Mouse (Mus musculus) hindbrain, embryonic 10.5 days (tissue): ENCODE data around the gene Wwox. TPM values are rescaled to one million over a fixed set of nuclear protein-coding genes. Genes with fewer than 3 reads are reported as not detected.

Experiments
- DNase-seq: peaks from one replicate; pipeline ENCODE4 v3.0.0-alpha.2; 2017; ENCODE audit warnings: low spot score
- H3K27ac ChIP-seq: fragments of 300-500 bp; sonication (generic); 2 replicates; pipeline ENCODE4 v1.5.1; 2016; ENCODE audit warnings: mild to moderate bottlenecking, moderate library complexity
- H3K27me3 ChIP-seq: fragments of 300-500 bp; sonication (generic); 2 replicates; pipeline ENCODE4 v1.6.1; 2016; ENCODE audit warnings: mild to moderate bottlenecking; ENCODE audit not compliant: poor library complexity, insufficient read depth, severe bottlenecking
- H3K36me3 ChIP-seq: fragments of 300-500 bp; sonication (generic); 2 replicates; pipeline ENCODE4 v1.6.1; 2016; ENCODE audit warnings: mild to moderate bottlenecking, moderate library complexity
- H3K4me1 ChIP-seq: fragments of 300-500 bp; sonication (generic); replicated peaks from 2 replicates; pipeline ENCODE4 v1.6.1; 2016; ENCODE audit warnings: mild to moderate bottlenecking
- H3K4me3 ChIP-seq: fragments of 300-500 bp; sonication (generic); 2 replicates; pipeline ENCODE4 v1.5.1; 2016; ENCODE audit warnings: mild to moderate bottlenecking, moderate library complexity
- H3K9me3 ChIP-seq: fragments of 300-500 bp; sonication (generic); 2 replicates; pipeline ENCODE4 v1.6.1; 2016; ENCODE audit warnings: mild to moderate bottlenecking, moderate library complexity
- WGBS: fragments of 180-500 bp; shearing (Covaris S2); methylation state at CpG from one replicate; pipeline ENCODE4 v1.1.7; 2016; 5-methylcytosine and 5-hydroxymethylcytosine counted together
- polyA plus RNA-seq: library from polyadenylated mRNA; unstranded; fragments of >200 nt; fragmentation: Nextera tagmentation; extraction: Ambion mirVana; gene quantifications from 2 replicates; pipeline ENCODE4 v1.2.1, GENCODE M21; 2016

Gene Wwox
- polyA plus RNA-seq, 1 experiment from 2014 or later = 12.5 TPM

DNA sequence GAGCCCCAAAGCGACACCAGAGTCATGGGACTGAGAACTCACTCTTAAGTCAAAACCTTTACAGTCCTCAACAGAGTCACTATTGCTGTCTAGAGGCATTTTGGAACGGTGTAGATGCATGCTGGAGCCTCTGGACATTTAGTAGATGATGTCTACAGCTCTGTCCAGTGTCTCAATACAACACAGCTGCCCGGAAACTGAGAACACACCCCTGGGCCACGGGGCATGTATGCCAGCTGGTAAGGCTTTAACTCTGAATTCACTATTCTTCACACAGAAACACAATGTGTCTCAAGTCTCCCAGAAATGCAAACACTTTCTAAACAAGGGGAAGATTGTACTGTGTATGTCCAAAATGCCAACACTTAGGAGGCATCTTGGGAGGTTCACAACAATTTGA lies 584.6 kb downstream of the Wwox start:
- Histone ChIP-seq H3K27ac (no peak overlapping the region), H3K4me1 (peaks cover 10% of the 10 kb centered on the region), H3K27me3 (0 out of 2 replicates have a peak, but pooled peaks cover 3% of the 10 kb centered on the region), H3K9me3 (no peaks in the 10 kb centered on the region), H3K36me3 (no peaks in the 10 kb centered on the region), H3K4me3 (no peak overlapping the region)
- WGBS = 82% methylated on average over 4 of the region's 4 CpGs
- DNase-seq = no peak

DNA sequence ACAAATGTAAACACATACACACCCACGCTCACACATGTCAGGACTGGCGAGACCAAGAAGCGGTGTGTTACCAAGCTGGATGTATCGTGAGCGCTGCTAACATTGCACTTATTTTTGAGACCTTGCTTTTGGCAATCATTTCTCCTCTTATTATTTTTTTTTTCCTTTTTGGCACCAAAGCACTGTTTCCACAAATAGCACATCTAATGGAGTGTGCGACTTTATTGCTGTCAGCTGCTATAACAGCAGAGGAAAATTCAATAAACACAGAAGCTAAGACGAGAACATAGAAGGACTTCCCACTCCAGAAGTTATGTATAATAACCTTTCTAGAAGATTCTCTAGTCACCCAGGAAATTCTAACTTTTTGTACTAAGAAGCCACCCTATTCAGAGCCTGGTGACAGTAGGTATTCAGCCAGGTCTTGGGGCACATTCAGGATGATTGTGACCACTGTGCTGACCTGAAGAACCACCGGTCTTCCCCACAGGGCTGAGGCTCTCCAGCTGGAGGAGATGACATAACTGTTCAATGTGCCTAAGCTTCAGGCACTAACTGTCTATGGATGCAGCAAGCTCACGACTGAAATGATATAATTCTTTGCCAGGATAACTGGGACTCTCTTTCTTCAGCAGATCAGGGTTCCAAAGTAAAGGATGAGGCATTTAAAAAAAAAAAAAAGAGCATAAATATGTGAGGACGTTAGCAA lies 586.1 kb downstream of the Wwox start:
- WGBS = 85% methylated on average over 10 of the region's 10 CpGs
- Histone ChIP-seq H3K27me3 (no peaks in the 10 kb centered on the region), H3K9me3 (no peaks in the 10 kb centered on the region), H3K4me1 (no peaks in the 10 kb centered on the region; the same call in 1 of the 2 replicates), H3K36me3 (no peaks in the 10 kb centered on the region), H3K4me3 (no peak overlapping the region), H3K27ac (no peak overlapping the region)
- DNase-seq = no peak

DNA sequence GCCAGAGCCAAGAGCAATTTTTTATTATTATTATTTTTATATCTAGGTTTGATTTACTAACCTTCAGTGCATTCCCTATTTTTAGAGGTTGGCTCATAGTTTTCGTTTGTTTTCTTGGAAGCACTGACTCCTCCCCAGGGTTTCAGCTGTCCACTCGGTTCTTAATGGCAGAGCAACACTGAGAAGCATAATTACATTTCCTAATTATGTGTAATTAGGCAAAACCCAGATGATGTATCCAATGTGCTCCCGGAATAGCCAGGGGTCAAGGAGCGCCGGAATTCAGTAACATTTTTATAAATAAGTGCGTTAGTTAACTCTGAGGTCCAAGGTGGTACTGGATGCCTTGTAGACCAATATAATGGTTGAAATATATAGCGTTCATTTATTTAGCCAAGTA lies 586.7 kb downstream of the Wwox start:
- H3K27me3 ChIP-seq = no peaks in the 10 kb centered on the region
- H3K4me3 ChIP-seq = no peak overlapping the region

DNA sequence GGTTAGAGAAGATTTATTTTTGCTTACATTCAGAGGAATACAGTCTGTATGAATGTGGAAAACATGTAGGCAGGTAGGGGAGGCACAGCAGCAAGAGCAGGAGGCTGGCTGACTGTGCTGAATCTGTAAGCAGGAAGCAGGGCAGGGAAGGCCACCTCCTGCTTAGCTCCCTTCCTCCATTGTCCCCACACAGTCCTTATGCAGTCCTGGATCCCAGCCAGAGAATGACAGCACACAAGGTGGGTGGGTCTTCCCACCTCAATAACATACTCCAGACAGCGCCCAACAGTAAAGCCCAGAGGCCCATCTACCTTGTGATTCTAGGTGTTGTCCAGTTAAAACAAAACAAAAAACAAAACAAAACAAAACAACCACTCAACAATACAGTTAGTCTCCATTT lies 593.7 kb downstream of the Wwox start:
- Histone ChIP-seq H3K4me3 (no peak overlapping the region), H3K9me3 (no peaks in the 10 kb centered on the region), H3K27ac (no peak overlapping the region), H3K4me1 (no peaks in the 10 kb centered on the region), H3K36me3 (no peaks in the 10 kb centered on the region), H3K27me3 (no peaks in the 10 kb centered on the region)
- 78% methylated on average over 1 of the region's 1 CpGs for WGBS
- no peak for DNase-seq

More for the DNA sequence above, 586.7 kb downstream of the Wwox start:
- WGBS = 88% methylated on average over 7 of the region's 7 CpGs
- Histone ChIP-seq H3K9me3 (no peaks in the 10 kb centered on the region), H3K4me1 (no peaks in the 10 kb centered on the region; the same call in 1 of the 2 replicates), H3K36me3 (no peaks in the 10 kb centered on the region), H3K27ac (no peak overlapping the region)
- no peak for DNase-seq

DNA sequence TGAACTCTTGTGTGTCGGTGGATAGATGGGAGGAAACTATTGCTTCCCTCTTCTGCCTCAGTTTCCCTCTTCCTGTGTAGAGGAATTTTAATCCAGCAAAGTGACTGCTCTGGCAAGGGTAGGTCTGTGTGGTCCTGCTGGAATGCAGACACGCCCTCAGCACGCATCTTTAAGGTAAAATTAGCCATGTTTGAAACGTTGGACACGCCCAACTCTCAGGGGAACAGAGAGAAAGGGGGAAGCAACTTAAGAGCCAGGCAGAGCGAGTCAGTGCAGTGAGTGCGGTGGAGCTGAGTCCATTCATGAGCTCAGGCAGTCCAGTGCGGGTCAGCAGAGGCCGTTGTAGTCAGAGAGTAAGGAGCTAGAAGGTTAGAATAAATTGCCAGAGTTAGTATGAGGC lies 596.6 kb downstream of the Wwox start:
- Histone ChIP-seq H3K4me1 (peaks cover 3% of the 10 kb centered on the region; the same call in 1 of the 2 replicates), H3K27ac (no peak overlapping the region), H3K36me3 (no peaks in the 10 kb centered on the region), H3K4me3 (no peak overlapping the region), H3K9me3 (no peaks in the 10 kb centered on the region), H3K27me3 (no peaks in the 10 kb centered on the region)
- DNase-seq = no peak
- WGBS = 86% methylated on average over 9 of the region's 9 CpGs

DNA sequence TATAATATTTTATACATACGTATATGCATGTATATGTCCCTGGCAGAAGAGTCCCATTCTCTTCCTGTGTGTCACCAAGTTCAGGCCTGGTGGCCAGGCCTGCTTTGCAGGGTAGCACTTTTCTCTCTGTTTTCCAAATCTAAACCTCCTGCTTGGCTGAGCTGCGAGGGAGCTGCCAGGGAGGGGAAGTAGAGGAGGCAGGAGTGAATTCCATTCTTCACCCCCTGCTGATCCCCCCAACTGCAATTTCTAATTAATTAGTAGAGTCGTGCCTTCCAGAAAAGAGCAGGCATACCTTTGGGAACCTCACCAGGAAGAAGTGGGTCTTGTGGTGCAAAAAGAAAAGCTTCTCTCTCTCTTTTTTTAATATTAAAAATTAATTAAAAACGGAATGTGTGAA lies 599.0 kb downstream of the Wwox start:
- Histone ChIP-seq H3K9me3 (no peaks in the 10 kb centered on the region), H3K27ac (no peak overlapping the region), H3K36me3 (no peaks in the 10 kb centered on the region), H3K4me1 (peaks cover 3% of the 10 kb centered on the region; the same call in 1 of the 2 replicates), H3K4me3 (no peak overlapping the region), H3K27me3 (no peaks in the 10 kb centered on the region)
- DNase-seq = no peak
- 15% methylated on average over 4 of the region's 4 CpGs for WGBS

DNA sequence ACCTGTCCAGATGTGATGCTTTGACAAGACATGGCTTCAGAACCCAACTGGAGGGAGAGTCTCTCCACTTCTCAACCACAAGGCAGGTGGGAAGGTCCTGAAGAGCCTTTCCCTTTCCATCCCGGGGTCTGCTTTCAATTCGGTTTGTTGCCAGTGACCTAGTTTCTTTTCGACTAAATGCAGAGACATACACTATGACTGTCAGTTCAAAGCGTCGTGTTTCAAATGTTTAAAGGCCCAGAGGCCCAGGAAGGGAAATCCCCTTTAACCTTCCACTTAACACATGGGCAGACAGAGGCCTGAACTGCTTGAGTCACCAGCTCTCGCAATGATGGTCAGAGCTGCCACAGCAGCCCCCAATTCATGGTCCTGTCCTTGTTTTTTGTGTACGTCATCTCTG lies 606.3 kb downstream of the Wwox start:
- H3K9me3 ChIP-seq = no peaks in the 10 kb centered on the region
- no peak overlapping the region for H3K4me3 ChIP-seq
- no peak for DNase-seq
- H3K27ac ChIP-seq = no peak overlapping the region
- H3K4me1 ChIP-seq = peaks cover 4% of the 10 kb centered on the region
- 70% methylated on average over 7 of the region's 7 CpGs for WGBS
- H3K36me3 ChIP-seq = no peaks in the 10 kb centered on the region
- H3K27me3 ChIP-seq = no peaks in the 10 kb centered on the region

DNA sequence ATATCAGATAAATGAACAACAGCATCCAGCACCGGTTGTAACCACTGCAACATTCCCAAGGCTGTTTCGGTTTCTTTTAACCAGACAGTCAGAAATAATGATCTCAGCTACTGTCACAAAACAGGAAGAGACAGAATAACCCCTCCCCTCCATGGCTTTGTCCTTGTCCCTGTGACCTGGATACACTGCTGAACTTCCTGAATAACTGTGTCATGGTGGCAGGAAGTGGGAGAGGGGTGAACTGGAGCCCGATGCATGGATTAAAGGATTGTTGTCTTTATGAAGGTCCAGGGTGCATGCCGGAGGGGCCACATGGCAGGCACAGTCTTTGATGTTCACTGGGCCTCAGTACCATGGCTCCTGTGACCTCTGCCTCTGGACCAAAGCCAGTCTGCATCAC lies 607.0 kb downstream of the Wwox start:
- no peak overlapping the region for H3K27ac ChIP-seq
- H3K27me3 ChIP-seq = no peaks in the 10 kb centered on the region
- peak; percentile 12 for DNase-seq
- 71% methylated on average over 4 of the region's 4 CpGs for WGBS
- H3K36me3 ChIP-seq = no peaks in the 10 kb centered on the region
- peaks cover 4% of the 10 kb centered on the region for H3K4me1 ChIP-seq
- no peak overlapping the region for H3K4me3 ChIP-seq
- no peaks in the 10 kb centered on the region for H3K9me3 ChIP-seq

DNA sequence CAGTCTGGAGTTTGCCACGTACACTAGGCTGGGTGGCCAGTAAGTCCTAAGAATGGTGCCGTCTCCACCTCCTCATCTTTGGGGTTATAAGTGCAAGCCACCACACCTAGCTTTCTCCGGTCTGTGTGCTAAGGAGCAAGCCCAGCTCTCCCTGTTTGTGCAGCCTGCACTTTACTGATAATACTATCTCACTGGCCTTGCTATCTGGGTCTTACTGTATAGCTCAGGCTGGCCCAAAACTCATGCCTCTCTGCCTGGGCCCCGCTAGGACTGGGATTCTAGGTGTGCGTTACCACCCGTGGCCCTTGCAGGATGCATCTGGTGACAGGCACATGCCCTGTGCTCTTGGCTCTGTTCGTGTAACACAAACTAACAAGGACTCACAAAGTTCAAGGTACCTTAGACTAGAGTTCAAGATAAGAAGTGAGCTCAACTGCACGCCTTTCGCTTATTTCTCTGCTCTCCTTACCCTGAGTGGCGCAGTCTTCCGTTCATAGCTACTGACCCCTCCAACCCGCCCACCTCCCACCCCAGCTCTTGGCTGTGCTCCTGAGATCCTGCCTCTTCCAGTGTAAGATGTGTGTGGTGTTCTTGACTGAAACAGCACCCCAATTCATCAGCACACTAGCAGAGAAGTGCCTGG lies 618.9 kb downstream of the Wwox start:
- WGBS = 90% methylated on average over 12 of the region's 12 CpGs
- H3K9me3 ChIP-seq = no peaks in the 10 kb centered on the region
- no peak overlapping the region for H3K4me3 ChIP-seq
- no peaks in the 10 kb centered on the region for H3K27me3 ChIP-seq
- no peak for DNase-seq
- H3K4me1 ChIP-seq = no peaks in the 10 kb centered on the region
- H3K36me3 ChIP-seq = no peaks in the 10 kb centered on the region
- H3K27ac ChIP-seq = no peak overlapping the region

DNA sequence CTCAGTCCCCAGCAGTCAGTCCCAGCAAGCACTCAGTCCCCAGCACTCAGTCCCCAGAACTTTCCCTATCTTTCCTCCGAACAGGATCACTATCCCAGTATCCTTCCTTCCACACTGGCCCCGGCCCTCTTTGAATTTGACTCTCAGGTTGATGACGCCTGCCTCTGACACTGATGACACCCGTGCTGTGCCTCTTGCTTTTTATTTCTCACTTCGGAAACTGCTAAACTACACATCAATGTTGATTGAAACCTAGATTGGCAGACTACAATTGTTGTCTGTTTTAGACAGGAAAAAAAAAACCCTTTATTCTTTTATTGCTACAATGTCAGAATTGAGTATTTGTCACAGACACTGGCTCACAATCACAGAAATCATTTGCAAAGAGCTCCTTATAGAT lies 624.2 kb downstream of the Wwox start:
- Histone ChIP-seq H3K4me1 (peaks cover 14% of the 10 kb centered on the region), H3K27ac (no peak overlapping the region), H3K4me3 (no peak overlapping the region), H3K36me3 (no peaks in the 10 kb centered on the region), H3K27me3 (peaks cover 11% of the 10 kb centered on the region; the same call in 1 of the 2 replicates), H3K9me3 (no peaks in the 10 kb centered on the region)
- WGBS = 89% methylated on average over 5 of the region's 5 CpGs
- DNase-seq = no peak

DNA sequence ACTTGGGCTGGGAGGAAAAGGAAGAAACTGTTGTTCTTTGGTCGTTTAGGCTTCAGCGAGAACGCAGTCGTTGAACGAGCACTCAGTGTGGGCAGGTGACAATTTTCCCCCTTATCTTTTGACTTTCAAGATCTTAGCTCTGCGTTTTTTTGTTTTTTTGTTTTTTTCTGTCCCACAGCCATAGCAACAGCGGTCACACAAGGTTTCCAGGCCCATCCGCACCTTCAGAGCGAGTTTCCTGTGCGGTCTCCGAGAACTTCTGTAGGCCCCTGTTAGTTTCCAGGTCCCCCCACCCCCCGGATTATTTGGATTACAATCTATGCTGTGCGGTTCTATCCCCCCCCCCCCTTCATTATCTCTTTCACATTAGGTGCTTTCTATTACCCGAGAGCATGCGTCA lies 625.2 kb downstream of the Wwox start:
- H3K4me3 ChIP-seq = no peak overlapping the region
- H3K4me1 ChIP-seq = peaks cover 14% of the 10 kb centered on the region
- no peak for DNase-seq
- H3K27ac ChIP-seq = no peak overlapping the region
- peaks cover 11% of the 10 kb centered on the region; the same call in 1 of the 2 replicates for H3K27me3 ChIP-seq
- no peaks in the 10 kb centered on the region for H3K36me3 ChIP-seq
- no peaks in the 10 kb centered on the region for H3K9me3 ChIP-seq
- WGBS = 91% methylated on average over 15 of the region's 15 CpGs

DNA sequence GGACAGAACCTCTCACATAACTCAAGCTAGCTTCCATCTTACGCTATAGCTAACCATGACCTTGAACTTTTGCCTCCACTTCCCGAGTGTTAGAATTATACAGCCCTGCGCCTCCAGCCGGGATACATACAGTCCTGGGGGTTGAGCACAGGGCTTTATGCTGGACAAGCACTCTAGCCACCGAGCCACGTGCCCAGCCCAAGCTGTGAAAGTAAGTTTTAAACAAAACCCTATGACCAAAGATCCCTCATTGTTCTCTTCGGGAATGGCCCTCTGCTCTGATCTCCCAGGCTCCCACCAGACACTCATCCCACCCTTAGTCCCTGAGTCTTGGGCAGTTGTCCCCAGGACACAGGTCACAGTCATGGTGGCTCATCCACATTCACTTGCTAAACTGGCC lies 625.9 kb downstream of the Wwox start:
- no peak overlapping the region for H3K27ac ChIP-seq
- H3K4me1 ChIP-seq = peaks cover 14% of the 10 kb centered on the region
- WGBS = 51% methylated on average over 7 of the region's 7 CpGs
- peaks cover 11% of the 10 kb centered on the region; the same call in 1 of the 2 replicates for H3K27me3 ChIP-seq
- DNase-seq = no peak
- H3K36me3 ChIP-seq = no peaks in the 10 kb centered on the region
- no peaks in the 10 kb centered on the region for H3K9me3 ChIP-seq
- H3K4me3 ChIP-seq = no peak overlapping the region

DNA sequence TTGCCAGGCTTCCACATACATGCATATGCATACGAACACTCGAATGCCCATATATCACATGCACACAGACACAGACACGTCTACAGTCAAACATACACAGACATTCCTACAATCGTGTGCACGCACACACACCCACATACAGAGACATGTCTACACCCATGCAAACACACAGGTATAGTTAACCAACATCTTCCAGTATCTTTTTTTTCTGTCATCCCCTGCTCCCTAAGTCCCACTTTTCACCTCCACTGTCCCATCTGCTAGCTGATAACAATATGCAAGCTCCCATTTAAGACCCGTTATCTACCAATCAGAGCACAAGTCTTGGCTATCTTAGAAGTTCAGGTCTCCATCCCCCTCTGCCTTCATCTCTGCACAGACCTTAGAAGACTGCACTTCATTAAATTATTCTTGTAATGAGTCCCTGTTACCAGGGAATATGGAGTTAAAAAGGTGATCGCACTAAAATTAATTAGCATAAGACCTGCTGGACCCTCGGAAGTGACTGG lies 627.1 kb downstream of the Wwox start:
- peaks cover 11% of the 10 kb centered on the region; the same call in 1 of the 2 replicates for H3K27me3 ChIP-seq
- no peak overlapping the region for H3K27ac ChIP-seq
- WGBS = 92% methylated on average over 8 of the region's 8 CpGs
- H3K4me3 ChIP-seq = no peak overlapping the region
- H3K9me3 ChIP-seq = no peaks in the 10 kb centered on the region
- no peak for DNase-seq
- H3K4me1 ChIP-seq = peaks cover 14% of the 10 kb centered on the region
- no peaks in the 10 kb centered on the region for H3K36me3 ChIP-seq
